Mouse (Mus musculus): ENCODE results near the gene Il20ra.

DNA sequence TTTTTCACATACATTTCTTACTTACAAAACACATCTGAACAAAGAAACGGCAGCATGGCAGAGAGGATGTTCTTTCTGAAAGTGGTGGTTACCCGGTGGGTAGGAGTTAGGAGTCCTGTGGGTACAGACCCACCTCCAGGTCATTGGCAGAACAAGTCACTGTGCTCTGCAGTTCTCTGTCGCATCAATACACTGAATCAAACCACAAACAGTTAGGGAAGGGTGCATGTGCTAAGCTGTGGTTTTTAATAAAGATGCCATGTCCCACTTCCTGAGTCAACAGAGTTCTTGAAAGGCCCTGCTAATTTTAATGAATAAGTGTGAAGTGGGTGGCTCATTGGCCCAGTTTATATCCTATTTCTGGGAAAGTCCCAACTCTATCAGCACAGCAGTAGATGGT lies 6.3 kb downstream of the Il20ra start:
- TF ChIP-seq POLR2A (IDR thresholded peaks at IDR 0.05; ENCODE audit: insufficient read depth, low read depth, low read length) (no peak), CTCF (IDR thresholded peaks at IDR 0.05) (no peak), EP300 (IDR thresholded peaks at IDR 0.05; ENCODE audit: insufficient read depth, low read depth, low read length) (no peak)

Measured in heart, adult 2 months (tissue).